Mouse (Mus musculus): Measurements from ENCODE around the gene Neb.

Gene Neb

GRCm38 (mm10) chr2:52374706-52375105 lies 3.6 kb downstream of the Neb start:
- no peak for DNase-seq (ENCODE audit: extremely low spot score)

GRCm38 (mm10) chr2:52372480-52372879 lies 5.8 kb downstream of the Neb start:
- no peak for DNase-seq (ENCODE audit: extremely low spot score)

- DNase-seq (ENCODE audit: extremely low spot score): no peak
Measured at GRCm38 (mm10) chr2:52372080-52372479, 6.2 kb downstream of the Neb start.

GRCm38 (mm10) chr2:52371066-52371465 lies 7.2 kb downstream of the Neb start:
- DNase-seq (ENCODE audit: extremely low spot score): no peak

- DNase-seq (ENCODE audit: extremely low spot score): no peak
Measured at GRCm38 (mm10) chr2:52369622-52370021, 8.7 kb downstream of the Neb start.

GRCm38 (mm10) chr2:52367665-52368064 lies 10.6 kb downstream of the Neb start:
- DNase-seq (ENCODE audit: extremely low spot score): no peak

- no peak for DNase-seq (ENCODE audit: extremely low spot score)
Measured at GRCm38 (mm10) chr2:52367248-52367647, 11.0 kb downstream of the Neb start.

- DNase-seq (ENCODE audit: extremely low spot score): no peak
Measured at GRCm38 (mm10) chr2:52361086-52361485, 17.2 kb downstream of the Neb start.

GRCm38 (mm10) chr2:52359722-52360121 lies 18.6 kb downstream of the Neb start:
- DNase-seq (ENCODE audit: extremely low spot score): no peak

- no peak for DNase-seq (ENCODE audit: extremely low spot score)
Measured at GRCm38 (mm10) chr2:52358156-52358555, 20.1 kb downstream of the Neb start.

GRCm38 (mm10) chr2:52351029-52351428 lies 27.2 kb downstream of the Neb start:
- no peak for DNase-seq (ENCODE audit: extremely low spot score)

GRCm38 (mm10) chr2:52340990-52341389 lies 37.3 kb downstream of the Neb start:
- DNase-seq (ENCODE audit: extremely low spot score): no peak

- no peak for DNase-seq (ENCODE audit: extremely low spot score)
Measured at GRCm38 (mm10) chr2:52335556-52335955, 42.7 kb downstream of the Neb start.

- DNase-seq (ENCODE audit: extremely low spot score): no peak
Measured at GRCm38 (mm10) chr2:52335087-52335486, 43.2 kb downstream of the Neb start.

GRCm38 (mm10) chr2:52333535-52333934 lies 44.7 kb downstream of the Neb start:
- DNase-seq (ENCODE audit: extremely low spot score): no peak

GRCm38 (mm10) chr2:52331761-52332160 lies 46.5 kb downstream of the Neb start:
- DNase-seq (ENCODE audit: extremely low spot score): no peak

- DNase-seq (ENCODE audit: extremely low spot score): no peak
Measured at GRCm38 (mm10) chr2:52327244-52327815, 50.9 kb downstream of the Neb start.

- no peak for DNase-seq (ENCODE audit: extremely low spot score)
Measured at GRCm38 (mm10) chr2:52321866-52322265, 56.4 kb downstream of the Neb start.

- DNase-seq (ENCODE audit: extremely low spot score): no peak
Measured at GRCm38 (mm10) chr2:52320175-52320574, 58.1 kb downstream of the Neb start.

- no peak for DNase-seq (ENCODE audit: extremely low spot score)
Measured at GRCm38 (mm10) chr2:52319020-52319567, 59.2 kb downstream of the Neb start.

- DNase-seq (ENCODE audit: extremely low spot score): no peak
Measured at GRCm38 (mm10) chr2:52317471-52317870, 60.8 kb downstream of the Neb start.

GRCm38 (mm10) chr2:52315737-52316136 lies 62.5 kb downstream of the Neb start:
- no peak for DNase-seq (ENCODE audit: extremely low spot score)

GRCm38 (mm10) chr2:52314922-52315730 lies 63.1 kb downstream of the Neb start:
- no peak for DNase-seq (ENCODE audit: extremely low spot score)
